Mouse (Mus musculus) cortical plate, adult 2 months (tissue): ENCODE measurements at regions not wholly inside any gene's neighbourhood (a gene's known extent, or its start where the extent isn't known, plus 50 kb on each side); places are given as distances from the start of the nearest gene placed in this dataset.

ENCODE experiments used
- H3K27ac ChIP-seq: fragments of 200-500 bp; 2 replicates; pipeline ENCODE4 v1.5.1; 2012; ENCODE audit warnings: low read length, control low read depth, inconsistent platforms; ENCODE audit not compliant: insufficient read depth
- H3K4me1 ChIP-seq: fragments of 200-500 bp; 2 replicates; pipeline ENCODE4 v1.6.1; 2011; ENCODE audit warnings: low read length; ENCODE audit not compliant: control insufficient read depth, insufficient read depth
- H3K4me3 ChIP-seq: fragments of 200-500 bp; 2 replicates; pipeline ENCODE4 v1.5.1; 2011; ENCODE audit warnings: mild to moderate bottlenecking, low read length, control low read depth; ENCODE audit not compliant: insufficient read depth
- CTCF ChIP-seq: fragments of 200-500 bp; IDR thresholded peaks from 2 replicates; pipeline ENCODE4 v1.5.1; 2011; ENCODE audit warnings: mild to moderate bottlenecking, control low read depth, low read length; ENCODE audit not compliant: insufficient read depth; ENCODE audit errors: extremely low read depth
- POLR2A ChIP-seq: fragments of 200-500 bp; IDR thresholded peaks from 2 replicates; pipeline ENCODE4 v1.6.1; 2011; ENCODE audit warnings: mild to moderate bottlenecking, low read length, control low read depth; ENCODE audit not compliant: insufficient read depth; ENCODE audit errors: extremely low read depth

DNA sequence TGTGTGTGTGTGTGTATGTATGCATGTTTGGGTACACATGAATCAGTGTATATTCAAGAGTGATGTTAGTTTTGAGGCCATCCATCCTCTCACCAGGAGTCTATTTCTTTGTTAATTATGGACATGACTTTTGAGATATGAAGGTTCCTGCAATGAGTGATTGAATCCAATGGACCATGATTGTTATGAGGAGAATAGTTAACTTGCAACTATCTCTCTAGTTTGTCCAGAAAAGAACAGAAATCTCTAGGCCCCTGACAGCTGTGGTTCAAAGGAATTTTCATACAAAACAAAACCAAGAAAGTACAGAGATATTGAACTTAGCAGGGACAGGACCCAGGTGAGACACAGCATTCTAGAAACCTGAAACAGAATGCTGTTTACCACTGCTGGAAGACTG, 217.9 kb upstream of the Tnp1 start:
- Histone ChIP-seq H3K4me1 (no peaks in the 10 kb centered on the region), H3K4me3 (no peak overlapping the region), H3K27ac (no peak overlapping the region)
- TF ChIP-seq POLR2A = no peak
- no peak for TF ChIP-seq CTCF

DNA sequence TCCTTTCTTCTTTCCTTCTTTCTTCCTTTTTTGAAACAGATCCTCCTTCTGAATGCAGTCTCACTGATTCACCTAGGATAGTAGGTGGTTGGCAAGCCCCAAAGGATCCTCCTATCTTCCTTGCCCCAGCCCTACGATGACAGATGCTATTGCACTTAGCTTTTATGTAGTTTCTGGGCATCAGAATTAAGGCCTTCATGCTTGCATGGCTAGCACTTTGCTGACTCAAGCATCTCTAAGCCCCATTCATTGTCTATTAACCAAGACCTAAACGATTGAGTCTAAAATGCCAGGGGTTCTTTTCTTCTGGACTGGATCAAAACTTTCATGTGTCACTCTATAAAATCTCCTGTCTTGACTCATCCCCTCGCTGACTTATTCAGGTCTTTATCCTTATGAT, 217.3 kb upstream of the Tnp1 start:
- TF ChIP-seq CTCF = no peak
- no peak for TF ChIP-seq POLR2A
- no peaks in the 10 kb centered on the region for H3K4me1 ChIP-seq
- H3K4me3 ChIP-seq = no peak overlapping the region
- H3K27ac ChIP-seq = no peak overlapping the region

DNA sequence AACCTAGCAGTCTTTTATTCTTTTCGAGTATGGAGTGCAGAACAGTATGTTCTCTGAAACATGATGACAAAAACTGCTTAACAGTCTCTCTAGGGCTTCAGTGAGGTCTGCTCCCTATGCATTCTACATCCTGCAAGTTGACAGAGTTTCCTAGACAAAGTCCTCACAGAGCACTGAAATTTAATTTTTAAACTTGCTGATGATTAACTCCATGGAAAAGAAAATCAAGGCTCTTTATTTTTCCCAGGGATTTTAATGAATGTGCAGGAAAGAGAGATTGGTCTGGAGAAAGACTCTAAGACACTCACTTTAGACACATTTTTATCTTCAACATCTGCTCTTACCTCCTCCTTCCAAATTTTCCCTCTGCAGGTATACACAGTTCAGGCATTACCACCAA, 214.9 kb upstream of the Tnp1 start:
- Histone ChIP-seq H3K27ac (no peak overlapping the region), H3K4me1 (no peaks in the 10 kb centered on the region), H3K4me3 (no peak overlapping the region)
- TF ChIP-seq CTCF (no peak), POLR2A (no peak)

DNA sequence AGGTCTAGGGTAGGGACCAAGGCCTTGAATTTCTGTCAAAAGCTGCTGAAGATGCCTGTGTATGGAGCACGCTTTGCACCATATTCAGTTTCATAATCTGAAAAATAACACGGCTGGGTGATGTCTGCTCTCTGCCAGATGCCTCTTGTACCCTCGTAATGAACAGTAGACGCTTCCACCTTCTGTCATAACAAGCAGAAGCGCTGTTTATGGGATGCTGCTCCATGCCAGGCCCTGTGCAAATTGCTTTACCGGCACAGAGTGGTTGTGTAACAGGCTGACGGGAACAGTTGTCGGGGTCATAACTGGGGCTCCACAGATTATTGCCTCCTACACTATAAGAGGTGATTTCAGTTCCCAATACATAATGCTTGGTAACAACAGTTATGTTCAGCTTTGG, 211.5 kb upstream of the Tnp1 start:
- TF ChIP-seq CTCF (no peak), POLR2A (no peak)
- Histone ChIP-seq H3K4me1 (no peaks in the 10 kb centered on the region), H3K27ac (no peak overlapping the region), H3K4me3 (no peak overlapping the region)

DNA sequence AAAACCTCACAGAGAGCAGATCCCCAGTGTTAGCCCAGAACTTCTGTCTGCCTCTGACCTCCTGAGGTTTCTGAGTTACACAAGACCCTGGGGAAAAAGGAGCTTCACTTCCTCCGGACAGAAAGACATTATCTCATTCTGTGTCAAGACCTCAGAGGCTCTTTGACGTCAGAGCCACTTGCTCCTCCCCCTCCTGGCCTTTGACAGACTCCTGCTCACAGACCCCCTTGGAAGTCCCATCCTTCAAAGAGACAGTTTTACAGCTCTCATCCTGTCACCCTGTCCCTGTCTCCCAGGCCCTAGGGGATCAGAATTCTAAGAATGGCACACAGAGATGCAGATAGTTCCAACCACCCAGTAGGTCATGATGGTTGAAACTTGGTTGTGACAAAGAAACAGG, 206.2 kb upstream of the Tnp1 start:
- H3K4me1 ChIP-seq = no peaks in the 10 kb centered on the region; the same call in 1 of the 2 replicates
- H3K27ac ChIP-seq = no peak overlapping the region
- H3K4me3 ChIP-seq = no peak overlapping the region
- no peak for TF ChIP-seq CTCF
- TF ChIP-seq POLR2A = no peak

DNA sequence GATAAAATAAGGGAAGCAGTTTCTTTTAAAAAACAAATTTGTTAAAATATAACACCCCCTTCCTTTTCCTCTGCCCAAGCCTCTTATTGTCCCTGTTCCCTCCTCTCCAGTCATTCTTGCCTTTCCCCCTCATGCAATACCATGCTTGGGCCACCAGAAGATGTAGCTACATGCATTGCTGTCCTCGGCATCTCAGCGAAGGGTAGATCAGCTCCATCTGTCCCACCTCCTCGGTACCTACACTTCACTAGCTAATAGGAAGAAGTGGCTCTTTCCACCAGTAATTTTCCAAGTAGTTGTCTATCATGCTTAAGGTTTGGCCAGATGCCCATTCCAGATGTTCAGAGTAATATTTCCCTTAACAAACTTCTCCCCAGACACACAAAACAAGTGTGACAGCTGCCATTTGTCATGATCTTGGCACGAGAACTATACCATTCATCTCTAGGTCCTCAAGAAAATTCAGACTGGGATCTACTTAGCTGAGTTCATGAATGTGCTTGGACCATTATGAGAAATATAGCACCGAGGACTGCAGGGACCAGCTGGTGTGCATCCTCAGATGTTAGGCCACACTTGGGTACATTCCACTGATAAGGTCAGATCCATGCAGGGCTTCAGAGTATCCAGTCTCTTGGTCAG, 198.7 kb upstream of the Tnp1 start:
- Histone ChIP-seq H3K27ac (no peak overlapping the region), H3K4me1 (no peaks in the 10 kb centered on the region; the same call in 1 of the 2 replicates), H3K4me3 (no peak overlapping the region)
- TF ChIP-seq CTCF = no peak
- no peak for TF ChIP-seq POLR2A

DNA sequence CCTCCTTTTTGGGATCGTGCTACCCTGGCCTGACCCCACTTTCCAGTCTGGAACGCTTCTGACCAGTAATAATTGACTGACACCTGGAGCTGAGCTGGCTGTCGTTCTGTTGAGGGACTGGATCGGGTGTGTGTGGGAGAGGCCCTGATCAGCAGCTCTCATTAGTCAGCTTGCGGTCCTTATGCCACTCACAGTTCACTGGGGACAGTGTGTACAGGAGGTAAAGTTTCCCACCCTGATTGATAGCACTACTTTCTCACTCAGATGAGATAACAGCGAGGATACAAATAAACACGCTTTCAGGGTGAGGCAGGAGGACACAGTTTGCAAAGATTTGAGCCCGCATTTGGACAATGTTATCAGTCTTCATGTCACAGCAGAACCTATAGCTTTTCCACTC, 191.7 kb upstream of the Tnp1 start:
- H3K4me1 ChIP-seq = no peaks in the 10 kb centered on the region
- no peak overlapping the region for H3K27ac ChIP-seq
- no peak for TF ChIP-seq CTCF

DNA sequence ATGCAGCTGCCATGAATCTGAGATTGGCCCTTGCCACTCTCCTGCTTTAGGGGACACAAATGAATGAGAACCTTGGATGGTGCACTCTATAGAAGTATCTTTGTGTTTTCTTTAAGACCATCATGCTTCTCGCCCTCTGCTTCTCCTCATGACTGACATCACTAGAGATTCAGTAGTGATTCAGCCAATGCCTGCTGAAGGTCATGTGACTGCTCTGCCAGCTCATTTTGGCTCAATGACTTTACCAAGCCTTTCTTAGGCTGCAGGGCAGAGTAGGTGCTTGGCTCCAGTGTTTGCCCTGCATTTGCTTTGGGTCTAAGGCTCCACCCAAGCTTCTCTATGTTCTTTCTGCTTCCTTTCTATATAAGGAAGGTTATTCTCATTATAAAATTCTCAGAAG, 190.1 kb upstream of the Tnp1 start:
- H3K4me3 ChIP-seq = no peak overlapping the region
- TF ChIP-seq POLR2A (no peak), CTCF (no peak)
- no peak overlapping the region for H3K27ac ChIP-seq

More for the DNA sequence above, 191.7 kb upstream of the Tnp1 start:
- no peak overlapping the region for H3K4me3 ChIP-seq

DNA sequence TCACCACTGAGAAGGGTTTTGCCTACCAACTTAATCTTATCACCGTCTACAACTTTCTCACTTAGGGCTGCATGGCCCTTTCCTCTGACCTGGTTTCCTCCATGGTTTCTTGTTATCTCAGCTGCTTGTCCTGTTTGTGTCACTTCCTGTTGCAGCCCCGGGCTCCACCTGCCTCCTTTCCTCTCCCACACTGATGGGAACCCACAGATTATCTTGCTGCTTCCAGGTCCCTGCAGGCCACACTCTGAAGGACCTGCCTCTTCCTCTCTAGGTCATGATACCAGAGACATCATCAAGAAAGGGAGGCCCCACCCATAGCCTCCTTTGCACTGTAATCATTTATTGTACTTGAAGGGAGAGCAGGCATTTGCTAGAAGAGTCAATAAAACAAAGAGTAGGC, 184.4 kb upstream of the Tnp1 start:
- no peak overlapping the region for H3K27ac ChIP-seq
- no peak for TF ChIP-seq CTCF
- no peak for TF ChIP-seq POLR2A
- no peak overlapping the region for H3K4me3 ChIP-seq
- no peaks in the 10 kb centered on the region for H3K4me1 ChIP-seq

More for the DNA sequence above, 190.1 kb upstream of the Tnp1 start:
- H3K4me1 ChIP-seq = no peaks in the 10 kb centered on the region

DNA sequence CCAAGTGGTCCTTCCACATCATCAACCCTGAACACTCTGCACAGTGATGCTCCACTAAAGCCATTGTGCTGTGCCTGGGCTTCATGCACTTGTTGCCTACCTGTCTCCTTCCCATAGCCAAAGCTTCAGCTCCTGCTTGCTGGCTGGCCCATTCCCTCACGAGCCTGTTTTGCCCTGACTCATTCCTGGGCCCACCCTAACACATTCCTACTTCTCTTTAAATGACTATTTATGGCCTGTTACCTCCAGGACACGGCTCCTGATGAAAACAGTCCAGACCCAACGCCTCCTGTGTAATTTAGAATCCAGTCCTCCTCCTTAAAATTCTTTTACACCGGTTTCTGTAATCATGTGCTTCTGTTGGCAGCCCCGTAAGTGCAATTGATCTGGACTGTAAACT, 175.1 kb upstream of the Tnp1 start:
- Histone ChIP-seq H3K4me1 (no peaks in the 10 kb centered on the region), H3K27ac (no peak overlapping the region), H3K4me3 (no peak overlapping the region)
- no peak for TF ChIP-seq POLR2A
- no peak for TF ChIP-seq CTCF
